Mouse (Mus musculus) limb, embryonic 12.5 days (tissue): ENCODE measurements around the gene Fam207a. TPM values are rescaled to one million over a fixed set of nuclear protein-coding genes. Genes with fewer than 3 reads are reported as not detected.

Experiments used
- ATAC-seq: fragments of 200-750 bp; cut with Nextera tagmentation; 2 replicates; pipeline ENCODE4 v1.8.0; 2017; ENCODE audit warnings: low read depth, moderate TSS enrichment; ENCODE audit not compliant: insufficient number of reproducible peaks, insufficient read depth, low FRiP score, low TSS enrichment
- H3K27ac ChIP-seq: fragments of 300-500 bp; sonication (generic); 2 replicates; pipeline ENCODE4 v1.5.1; 2016; ENCODE audit warnings: mild to moderate bottlenecking, moderate library complexity
- H3K27me3 ChIP-seq: fragments of 300-500 bp; sonication (generic); 2 replicates; pipeline ENCODE4 v1.6.1; 2016; ENCODE audit warnings: mild to moderate bottlenecking, moderate library complexity
- H3K36me3 ChIP-seq: fragments of 300-500 bp; sonication (generic); 2 replicates; pipeline ENCODE4 v1.6.1; 2016; ENCODE audit warnings: mild to moderate bottlenecking, moderate library complexity
- H3K4me1 ChIP-seq: fragments of 300-500 bp; sonication (generic); replicated peaks from 2 replicates; pipeline ENCODE4 v1.6.1; 2016
- H3K4me2 ChIP-seq: fragments of 300-500 bp; sonication (generic); 2 replicates; pipeline ENCODE4 v1.6.1; 2016; ENCODE audit warnings: mild to moderate bottlenecking, moderate library complexity
- H3K4me3 ChIP-seq: fragments of 300-500 bp; sonication (generic); replicated peaks from 2 replicates; pipeline ENCODE4 v1.5.1; 2016; ENCODE audit warnings: mild to moderate bottlenecking
- H3K9ac ChIP-seq: fragments of 300-500 bp; sonication (generic); replicated peaks from 2 replicates; pipeline ENCODE4 v1.6.1; 2016; ENCODE audit warnings: mild to moderate bottlenecking, moderate library complexity
- H3K9me3 ChIP-seq: fragments of 300-500 bp; sonication (generic); 2 replicates; pipeline ENCODE4 v1.6.1; 2016; ENCODE audit warnings: mild to moderate bottlenecking, moderate library complexity
- WGBS: fragments of 180-500 bp; shearing (Covaris S2); methylation state at CpG from one replicate; pipeline ENCODE4 v1.1.7; 2016; 5-methylcytosine and 5-hydroxymethylcytosine counted together
- polyA plus RNA-seq: library from polyadenylated mRNA; unstranded; fragments of >200 nt; fragmentation: Nextera tagmentation; extraction: Ambion mirVana; gene quantifications from 2 replicates; pipeline ENCODE4 v1.2.1, GENCODE M21; 2016

Fam207a gene
- polyA plus RNA-seq, 1 experiment from 2014 or later = 46.9 TPM

GRCm38 (mm10) chr10:77468675-77469074 lies 46.9 kb downstream of the Fam207a start:
- Histone ChIP-seq H3K9ac (no peak overlapping the region), H3K9me3 (no peaks in the 10 kb centered on the region), H3K27ac (no peak overlapping the region), H3K4me1 (no peaks in the 10 kb centered on the region), H3K27me3 (no peaks in the 10 kb centered on the region), H3K4me2 (no peak overlapping the region), H3K4me3 (no peak overlapping the region), H3K36me3 (no peaks in the 10 kb centered on the region)
- WGBS = 79% methylated on average over 4 of the region's 4 CpGs
- no peak for ATAC-seq

GRCm38 (mm10) chr10:77467407-77467806 lies 48.2 kb downstream of the Fam207a start:
- Histone ChIP-seq H3K4me1 (no peaks in the 10 kb centered on the region), H3K9ac (no peak overlapping the region), H3K27me3 (no peaks in the 10 kb centered on the region), H3K27ac (no peak overlapping the region), H3K9me3 (no peaks in the 10 kb centered on the region), H3K36me3 (no peaks in the 10 kb centered on the region), H3K4me3 (no peak overlapping the region), H3K4me2 (no peak overlapping the region)
- no peak for ATAC-seq
- WGBS = 79% methylated on average over 6 of the region's 6 CpGs

- Histone ChIP-seq H3K36me3 (no peaks in the 10 kb centered on the region), H3K4me2 (no peak overlapping the region), H3K4me3 (no peak overlapping the region), H3K4me1 (no peaks in the 10 kb centered on the region), H3K9ac (no peak overlapping the region), H3K9me3 (no peaks in the 10 kb centered on the region), H3K27ac (no peak overlapping the region), H3K27me3 (no peaks in the 10 kb centered on the region)
- ATAC-seq = no peak
- WGBS = 81% methylated on average over 5 of the region's 5 CpGs
Measured at GRCm38 (mm10) chr10:77465902-77466301, 49.7 kb downstream of the Fam207a start.

- Histone ChIP-seq H3K4me2 (no peak overlapping the region), H3K4me1 (no peaks in the 10 kb centered on the region), H3K4me3 (no peak overlapping the region), H3K36me3 (no peaks in the 10 kb centered on the region), H3K9ac (no peak overlapping the region), H3K9me3 (no peaks in the 10 kb centered on the region), H3K27me3 (no peaks in the 10 kb centered on the region), H3K27ac (no peak overlapping the region)
- ATAC-seq = no peak
- WGBS = 67% methylated on average over 10 of the region's 10 CpGs
Measured at GRCm38 (mm10) chr10:77464181-77464936, 51.2 kb downstream of the Fam207a start.

- H3K9ac ChIP-seq = no peak overlapping the region
- no peaks in the 10 kb centered on the region for H3K36me3 ChIP-seq
- WGBS = 87% methylated on average over 8 of the region's 8 CpGs
- H3K4me3 ChIP-seq = no peak overlapping the region
- no peaks in the 10 kb centered on the region for H3K9me3 ChIP-seq
- peaks cover 4% of the 10 kb centered on the region; the same call in 1 of the 2 replicates for H3K27me3 ChIP-seq
- H3K4me2 ChIP-seq = no peak overlapping the region
- no peak for ATAC-seq
- H3K27ac ChIP-seq = no peak overlapping the region
- H3K4me1 ChIP-seq = no peaks in the 10 kb centered on the region
Measured at GRCm38 (mm10) chr10:77461161-77461560, 54.4 kb downstream of the Fam207a start.

GRCm38 (mm10) chr10:77457701-77458100 lies 57.9 kb downstream of the Fam207a start:
- no peak overlapping the region for H3K9ac ChIP-seq
- no peaks in the 10 kb centered on the region for H3K4me1 ChIP-seq
- no peak overlapping the region for H3K4me2 ChIP-seq
- no peak overlapping the region for H3K27ac ChIP-seq
- WGBS = 82% methylated on average over 3 of the region's 3 CpGs
- no peak overlapping the region for H3K4me3 ChIP-seq
- no peak for ATAC-seq
- H3K36me3 ChIP-seq = no peaks in the 10 kb centered on the region
- peaks cover 4% of the 10 kb centered on the region; the same call in 1 of the 2 replicates for H3K27me3 ChIP-seq
- no peaks in the 10 kb centered on the region; the same call in 1 of the 2 replicates for H3K9me3 ChIP-seq

GRCm38 (mm10) chr10:77456507-77456906 lies 59.1 kb downstream of the Fam207a start:
- no peaks in the 10 kb centered on the region for H3K4me1 ChIP-seq
- no peaks in the 10 kb centered on the region for H3K36me3 ChIP-seq
- H3K9me3 ChIP-seq = no peaks in the 10 kb centered on the region; the same call in 1 of the 2 replicates
- H3K27ac ChIP-seq = no peak overlapping the region
- H3K4me3 ChIP-seq = no peak overlapping the region
- 62% methylated on average over 7 of the region's 7 CpGs for WGBS
- H3K9ac ChIP-seq = no peak overlapping the region
- no peak for ATAC-seq
- no peak overlapping the region for H3K4me2 ChIP-seq
- H3K27me3 ChIP-seq = peaks cover 4% of the 10 kb centered on the region; the same call in 1 of the 2 replicates

GRCm38 (mm10) chr10:77455251-77456010 lies 60.2 kb downstream of the Fam207a start:
- Histone ChIP-seq H3K9ac (no peak overlapping the region), H3K9me3 (no peaks in the 10 kb centered on the region; the same call in 1 of the 2 replicates), H3K27ac (no peak overlapping the region), H3K4me1 (no peaks in the 10 kb centered on the region; the same call in 1 of the 2 replicates), H3K4me3 (no peak overlapping the region), H3K27me3 (peaks cover 4% of the 10 kb centered on the region), H3K36me3 (no peaks in the 10 kb centered on the region), H3K4me2 (no peak overlapping the region)
- no peak for ATAC-seq
- WGBS = 83% methylated on average over 14 of the region's 14 CpGs

GRCm38 (mm10) chr10:77454795-77455194 lies 60.8 kb downstream of the Fam207a start:
- Histone ChIP-seq H3K4me2 (no peak overlapping the region), H3K27ac (no peak overlapping the region), H3K9me3 (no peaks in the 10 kb centered on the region; the same call in 1 of the 2 replicates), H3K9ac (no peak overlapping the region), H3K4me1 (peaks cover 6% of the 10 kb centered on the region), H3K4me3 (no peak overlapping the region), H3K36me3 (no peaks in the 10 kb centered on the region), H3K27me3 (peaks cover 7% of the 10 kb centered on the region)
- ATAC-seq = no peak
- WGBS = 67% methylated on average over 6 of the region's 6 CpGs

GRCm38 (mm10) chr10:77451822-77452221 lies 63.8 kb downstream of the Fam207a start:
- H3K27ac ChIP-seq = no peak overlapping the region
- peaks cover 22% of the 10 kb centered on the region for H3K4me1 ChIP-seq
- H3K9me3 ChIP-seq = no peaks in the 10 kb centered on the region; the same call in 1 of the 2 replicates
- no peaks in the 10 kb centered on the region for H3K36me3 ChIP-seq
- H3K27me3 ChIP-seq = peaks cover 19% of the 10 kb centered on the region; the same call in 1 of the 2 replicates
- H3K4me2 ChIP-seq = no peak overlapping the region
- ATAC-seq = no peak
- 86% methylated on average over 4 of the region's 4 CpGs for WGBS
- no peak overlapping the region for H3K9ac ChIP-seq
- H3K4me3 ChIP-seq = no peak overlapping the region

GRCm38 (mm10) chr10:77450159-77450464 lies 65.5 kb downstream of the Fam207a start:
- no peak overlapping the region for H3K27ac ChIP-seq
- H3K9me3 ChIP-seq = peaks cover 7% of the 10 kb centered on the region; the same call in 1 of the 2 replicates
- ATAC-seq = 0 out of 2 replicates have a peak, but pooled peaks have one; percentile 33

More at GRCm38 (mm10) chr10:77450159-77450464, 65.5 kb downstream of the Fam207a start:
- Histone ChIP-seq H3K36me3 (no peaks in the 10 kb centered on the region), H3K4me2 (peak overlapping the region; percentile 55), H3K27me3 (peaks cover 16% of the 10 kb centered on the region; the same call in 1 of the 2 replicates), H3K4me3 (no peak overlapping the region), H3K4me1 (peaks cover 22% of the 10 kb centered on the region), H3K9ac (no peak overlapping the region)
